ENCODE assay signal across 12 mouse cellular contexts in genomic region chr8:13226288-13226687, GRCm38 (mm10). TPM values are rescaled to one million over a fixed set of nuclear protein-coding genes. Genes with fewer than 3 reads are reported as not detected.
DNase-seq lines count a peak whose midpoint lies in the region; ATAC-seq and TF ChIP-seq lines count a peak whose summit lies in the region.
"Had no signal": no experiment of that assay in that cellular context is flagged by ENCODE, and none has a peak within 500 bp of the region (broad histone marks: within the 10 kb centered on the region; RNA-seq: fewer than 3 reads in every experiment).

No protein-coding gene starts in this region.

- no peak; the same call in 1 of the 2 replicates for ATAC-seq in heart, embryonic 11.5 days (replicated peaks; ENCODE audit: insufficient number of reproducible peaks, low FRiP score, low TSS enrichment)
- peak; percentile 63 for ATAC-seq in embryonic facial prominence, embryonic 11.5 days (replicated peaks; ENCODE audit: insufficient number of reproducible peaks, low FRiP score, low TSS enrichment, low read depth)
- peak; percentile 75 for ATAC-seq in hindbrain, embryonic 12.5 days (ENCODE audit: low FRiP score)
- ATAC-seq in midbrain, embryonic 14.5 days (ENCODE audit: low FRiP score, low TSS enrichment): peak; percentile 67; the same call in 1 of the 2 replicates
- ATAC-seq in intestine, postnatal 0 days: no peak

- 46% methylated on average over 6 of the region's 6 CpGs for WGBS in heart, embryonic 11.5 days (ENCODE audit: insufficient replicate concordance)
- WGBS in embryonic facial prominence, embryonic 11.5 days: 45% methylated on average over 6 of the region's 6 CpGs
- WGBS in hindbrain, embryonic 12.5 days: 38% methylated on average over 6 of the region's 6 CpGs
- 10% methylated on average over 6 of the region's 6 CpGs for WGBS in midbrain, embryonic 14.5 days
- 66% methylated on average over 6 of the region's 6 CpGs for WGBS in intestine, postnatal 0 days

- H3K36me3 ChIP-seq in heart, embryonic 11.5 days (ENCODE audit: control insufficient read depth, insufficient read depth, low read length): no peaks in the 10 kb centered on the region; the same call in none of the 2 replicates
- no peaks in the 10 kb centered on the region for H3K36me3 ChIP-seq in embryonic facial prominence, embryonic 11.5 days (replicated peaks; ENCODE audit: control insufficient read depth, insufficient read depth, low read depth, low read length)
- no peaks in the 10 kb centered on the region for H3K36me3 ChIP-seq in hindbrain, embryonic 12.5 days
- H3K36me3 ChIP-seq in midbrain, embryonic 14.5 days (ENCODE audit: control insufficient read depth, insufficient read depth, low read length): no peaks in the 10 kb centered on the region
- H3K36me3 ChIP-seq in intestine, postnatal 0 days (ENCODE audit: control insufficient read depth, insufficient read depth): no peaks in the 10 kb centered on the region
- H3K36me3 ChIP-seq: liver, embryonic 13.5 days; neural tube, embryonic 13.5 days had no signal

- peaks cover 29% of the 10 kb centered on the region for H3K4me1 ChIP-seq in heart, embryonic 11.5 days (ENCODE audit: control insufficient read depth, insufficient read depth, low read length)
- H3K4me1 ChIP-seq in embryonic facial prominence, embryonic 11.5 days (ENCODE audit: control insufficient read depth, insufficient read depth, low read length): no peaks in the 10 kb centered on the region
- H3K4me1 ChIP-seq in hindbrain, embryonic 12.5 days: 0 out of 2 replicates have a peak, but pooled peaks cover 4% of the 10 kb centered on the region
- H3K4me1 ChIP-seq in midbrain, embryonic 14.5 days (ENCODE audit: control insufficient read depth, insufficient read depth, low read length): 0 out of 2 replicates have a peak, but pooled peaks cover 8% of the 10 kb centered on the region
- no peaks in the 10 kb centered on the region for H3K4me1 ChIP-seq in intestine, postnatal 0 days (replicated peaks; ENCODE audit: control insufficient read depth, insufficient read depth, low read length)
- H3K4me1 ChIP-seq: liver, embryonic 13.5 days had no signal

- H3K9ac ChIP-seq in heart, embryonic 11.5 days (ENCODE audit: low read depth, low read length): 0 out of 2 replicates have a peak overlapping the region, but pooled peaks have one; percentile 1
- H3K9ac ChIP-seq in embryonic facial prominence, embryonic 11.5 days (replicated peaks; ENCODE audit: low read length): no peak overlapping the region
- H3K9ac ChIP-seq in hindbrain, embryonic 12.5 days: no peak overlapping the region
- no peak overlapping the region for H3K9ac ChIP-seq in midbrain, embryonic 14.5 days (replicated peaks; ENCODE audit: low read length)
- H3K9ac ChIP-seq in intestine, postnatal 0 days (ENCODE audit: low read depth, low read length): no peak overlapping the region
- H3K9ac ChIP-seq: liver, embryonic 13.5 days; neural tube, embryonic 13.5 days had no signal

- no peak for TF ChIP-seq CTCF in intestine, postnatal 0 days (IDR thresholded peaks at IDR 0.05; ENCODE audit: low read depth)

- intact Hi-C loops in heart, postnatal 36 days (cut with DNase I): no loop called here

- no peak overlapping the region; the same call in 1 of the 2 replicates for H3K4me2 ChIP-seq in heart, embryonic 11.5 days
- H3K4me2 ChIP-seq in embryonic facial prominence, embryonic 11.5 days (ENCODE audit: low read depth, low read length): no peak overlapping the region
- 0 out of 2 replicates have a peak overlapping the region, but pooled peaks have one; percentile 5 for H3K4me2 ChIP-seq in hindbrain, embryonic 12.5 days (replicated peaks)
- H3K4me2 ChIP-seq in midbrain, embryonic 14.5 days (ENCODE audit: low read length): no peak overlapping the region
- no peak overlapping the region for H3K4me2 ChIP-seq in intestine, postnatal 0 days (replicated peaks; ENCODE audit: low read depth)
- H3K4me2 ChIP-seq: liver, embryonic 13.5 days; neural tube, embryonic 13.5 days had no signal

- H3K27ac ChIP-seq in heart, embryonic 11.5 days (ENCODE audit: low read depth, low read length): peak overlapping the region; percentile 70
- no peak overlapping the region for H3K27ac ChIP-seq in embryonic facial prominence, embryonic 11.5 days (replicated peaks; ENCODE audit: low read depth, low read length)
- no peak overlapping the region for H3K27ac ChIP-seq in hindbrain, embryonic 12.5 days
- H3K27ac ChIP-seq in midbrain, embryonic 14.5 days (replicated peaks; ENCODE audit: low read depth, low read length): no peak overlapping the region
- H3K27ac ChIP-seq in intestine, postnatal 0 days (ENCODE audit: low read depth, low read length): no peak overlapping the region
- H3K27ac ChIP-seq: liver, embryonic 13.5 days; neural tube, embryonic 13.5 days had no signal

- H3K4me3 ChIP-seq in heart, embryonic 11.5 days (ENCODE audit: low read depth, low read length): no peak overlapping the region
- no peak overlapping the region for H3K4me3 ChIP-seq in embryonic facial prominence, embryonic 11.5 days (ENCODE audit: low read depth, low read length)
- H3K4me3 ChIP-seq in hindbrain, embryonic 12.5 days: no peak overlapping the region
- H3K4me3 ChIP-seq in midbrain, embryonic 14.5 days (replicated peaks; ENCODE audit: low read depth, low read length): no peak overlapping the region
- H3K4me3 ChIP-seq in intestine, postnatal 0 days (ENCODE audit: low read depth, low read length): no peak overlapping the region
- H3K4me3 ChIP-seq: liver, embryonic 13.5 days; neural tube, embryonic 13.5 days had no signal

- DNase-seq in heart, postnatal 36 days: no peak
- peak; percentile 20 for DNase-seq in embryonic facial prominence, embryonic 11.5 days (ENCODE audit: low spot score)
- peak; percentile 65 for DNase-seq in midbrain, embryonic 14.5 days
- no peak for DNase-seq in thymus, postnatal 36 days
- DNase-seq in spleen, postnatal 36 days (ENCODE audit: low spot score in 2 of 2): no peak
- DNase-seq: liver, embryonic 13.5 days; thymus, postnatal 25 days had no signal

- H3K9me3 ChIP-seq in heart, embryonic 11.5 days (replicated peaks; ENCODE audit: control insufficient read depth, low read length): no peaks in the 10 kb centered on the region
- H3K9me3 ChIP-seq in embryonic facial prominence, embryonic 11.5 days (replicated peaks; ENCODE audit: control insufficient read depth, low read length): no peaks in the 10 kb centered on the region
- no peaks in the 10 kb centered on the region for H3K9me3 ChIP-seq in hindbrain, embryonic 12.5 days (replicated peaks)
- H3K9me3 ChIP-seq in midbrain, embryonic 14.5 days (ENCODE audit: control insufficient read depth, low read length): no peaks in the 10 kb centered on the region
- no peaks in the 10 kb centered on the region for H3K9me3 ChIP-seq in intestine, postnatal 0 days (ENCODE audit: control insufficient read depth)
- H3K9me3 ChIP-seq: liver, embryonic 13.5 days; neural tube, embryonic 13.5 days had no signal

- no peaks in the 10 kb centered on the region; the same call in 1 of the 2 replicates for H3K27me3 ChIP-seq in heart, embryonic 11.5 days (ENCODE audit: control insufficient read depth, insufficient read depth, low read length)
- no peaks in the 10 kb centered on the region for H3K27me3 ChIP-seq in embryonic facial prominence, embryonic 11.5 days (ENCODE audit: control insufficient read depth, insufficient read depth, low read length)
- no peaks in the 10 kb centered on the region for H3K27me3 ChIP-seq in hindbrain, embryonic 12.5 days
- H3K27me3 ChIP-seq in midbrain, embryonic 14.5 days (ENCODE audit: control insufficient read depth, insufficient read depth, low read length): no peaks in the 10 kb centered on the region
- no peaks in the 10 kb centered on the region for H3K27me3 ChIP-seq in intestine, postnatal 0 days (replicated peaks; ENCODE audit: control insufficient read depth, insufficient read depth, low read length)

RNA-seq across cellular contexts. Expression of gene Grtp1, which starts 25.9 kb away (rescaled TPM):
- 28.2 and 30.6 TPM in 2 replicates for polyA plus RNA-seq in heart, embryonic 11.5 days (2014; fragmentation: Nextera tagmentation; extraction: Ambion mirVana)
- 1 to 10 TPM; 4.8 to 4.9 TPM for total RNA-seq in heart, postnatal 36 days (2021)
- 13.5 and 14.5 TPM in 2 replicates for polyA plus RNA-seq in embryonic facial prominence, embryonic 11.5 days (2014; fragmentation: Nextera tagmentation; extraction: Ambion mirVana)
- polyA plus RNA-seq in hindbrain, embryonic 12.5 days (2016; fragmentation: Nextera tagmentation; extraction: Ambion mirVana): 9.2 and 10.8 TPM in 2 replicates
- polyA plus RNA-seq in midbrain, embryonic 14.5 days (2014; fragmentation: Nextera tagmentation; extraction: Ambion mirVana): 15.9 and 17.6 TPM in 2 replicates
- 110 and 113 TPM in 2 replicates for polyA plus RNA-seq in intestine, postnatal 0 days (2015; fragmentation: Nextera tagmentation; extraction: Ambion mirVana)

RNA-seq across cellular contexts. Expression of gene Adprhl1, which starts 27.7 kb away (rescaled TPM):
- 132 and 142 TPM in 2 replicates for polyA plus RNA-seq in heart, embryonic 11.5 days (2014; fragmentation: Nextera tagmentation; extraction: Ambion mirVana)
- total RNA-seq in heart, postnatal 36 days (2021): 100 to 1,000 TPM; 573 to 582 TPM
- 0.46 and 1.1 TPM in 2 replicates for polyA plus RNA-seq in embryonic facial prominence, embryonic 11.5 days (2014; fragmentation: Nextera tagmentation; extraction: Ambion mirVana)
- polyA plus RNA-seq in hindbrain, embryonic 12.5 days (2016; fragmentation: Nextera tagmentation; extraction: Ambion mirVana): 0.25 and 0.40 TPM in 2 replicates
- not detected in 2 replicates for polyA plus RNA-seq in midbrain, embryonic 14.5 days (2014; fragmentation: Nextera tagmentation; extraction: Ambion mirVana)
- 0.48 TPM in 1 of 2 replicates, not detected in the other for polyA plus RNA-seq in intestine, postnatal 0 days (2015; fragmentation: Nextera tagmentation; extraction: Ambion mirVana)
- total RNA-seq: common myeloid progenitor, adult 5-6 weeks had no signal

Comparison
In these comparisons a context has a peak if more than half of its experiments do, and no peak if none do; other contexts are left out.
1. ATAC-seq: peak in embryonic facial prominence, embryonic 11.5 days (single experiment), hindbrain, embryonic 12.5 days (single experiment) and midbrain, embryonic 14.5 days (single experiment); none in heart, embryonic 11.5 days (single experiment) and intestine, postnatal 0 days (single experiment).
2. DNase-seq: peak in embryonic facial prominence, embryonic 11.5 days (single experiment) and midbrain, embryonic 14.5 days (single experiment); none in heart, postnatal 36 days (0 of 2), thymus, postnatal 36 days (0 of 2) and spleen, postnatal 36 days (0 of 2).
3. RNA of gene Adprhl1, which starts 27.7 kb away (polyA plus RNA-seq): 132 to 142 TPM in heart, embryonic 11.5 days; 0.46 to 1.1 TPM in embryonic facial prominence, embryonic 11.5 days, 0.25 to 0.40 TPM in hindbrain, embryonic 12.5 days, 0.48 TPM in intestine, postnatal 0 days and not detected in midbrain, embryonic 14.5 days; every median in the first group is over 10 times any median in the second.